Mouse (Mus musculus) hindbrain, postnatal 0 days (tissue): ENCODE data around the gene Cldn5. TPM values are rescaled to one million over a fixed set of nuclear protein-coding genes. Genes with fewer than 3 reads are reported as not detected.
A peak's percentile ranks its signal among the peaks of the same experiment; 100 is the strongest.

Source experiments
- ATAC-seq: fragments of 200-750 bp; cut with Nextera tagmentation; 2 replicates; pipeline ENCODE4 v1.8.0; 2017; ENCODE audit warnings: mild to moderate bottlenecking, moderate TSS enrichment, moderate library complexity
- DNase-seq: peaks from one replicate; pipeline ENCODE4 v3.0.0-alpha.2; 2015; ENCODE audit warnings: low spot score
- H3K27ac ChIP-seq: fragments of 300-500 bp; sonication (generic); 2 replicates; pipeline ENCODE4 v1.5.1; 2014; ENCODE audit warnings: mild to moderate bottlenecking
- H3K27me3 ChIP-seq: fragments of 300-500 bp; sonication (generic); 2 replicates; pipeline ENCODE4 v1.6.1; 2014; ENCODE audit warnings: low read length, mixed read lengths; ENCODE audit not compliant: insufficient read depth
- H3K36me3 ChIP-seq: fragments of 300-500 bp; sonication (generic); 2 replicates; pipeline ENCODE4 v1.6.1; 2014; ENCODE audit warnings: low read length, mixed read lengths; ENCODE audit not compliant: insufficient read depth
- H3K4me1 ChIP-seq: fragments of 300-500 bp; sonication (generic); 2 replicates; pipeline ENCODE4 v1.6.1; 2014; ENCODE audit warnings: antibody characterized with exemption, low read length, mixed read lengths; ENCODE audit not compliant: insufficient read depth
- H3K4me2 ChIP-seq: fragments of 300-500 bp; sonication (generic); 2 replicates; pipeline ENCODE4 v1.6.1; 2014; ENCODE audit warnings: low read depth, mild to moderate bottlenecking, low read length, moderate library complexity, mixed read lengths
- H3K4me3 ChIP-seq: fragments of 300-500 bp; sonication (generic); 2 replicates; pipeline ENCODE4 v1.5.1; 2014; ENCODE audit warnings: low read length
- H3K9ac ChIP-seq: fragments of 300-500 bp; sonication (generic); replicated peaks from 2 replicates; pipeline ENCODE4 v1.6.1; 2014; ENCODE audit warnings: mild to moderate bottlenecking, low read length, moderate library complexity, mixed read lengths
- H3K9me3 ChIP-seq: fragments of 300-500 bp; sonication (generic); 2 replicates; pipeline ENCODE4 v1.6.1; 2016; ENCODE audit warnings: low read length, mixed read lengths
- CTCF ChIP-seq: IDR thresholded peaks from 2 replicates; pipeline ENCODE4 v1.5.1; 2016; ENCODE audit warnings: antibody characterized with exemption, control low read depth, low read depth
- WGBS: fragments of 180-500 bp; shearing (Covaris S2); extraction: QIAGEN DNeasy Blood & Tissue Kit; methylation state at CpG from one replicate; pipeline ENCODE4 v1.1.7; 2014; 5-methylcytosine and 5-hydroxymethylcytosine counted together
- polyA plus RNA-seq: library from polyadenylated mRNA; unstranded; fragments of >200 nt; fragmentation: Nextera tagmentation; extraction: Ambion mirVana; gene quantifications from 2 replicates; pipeline ENCODE4 v1.2.1, GENCODE M21; 2015
- total RNA-seq: library from RNA; depleted of rRNA; stranded (reverse); fragments of >200 nt; gene quantifications from 2 replicates; pipeline ENCODE4 v1.2.3, GENCODE M21; 2014; rRNA removed

The Cldn5 gene
- 181 and 197 TPM in 2 replicates for total RNA-seq
- polyA plus RNA-seq: 121 and 128 TPM in 2 replicates

- Histone ChIP-seq H3K27ac (peak within 1 kb of the TSS; percentile 20), H3K36me3 (no peaks in the 10 kb centered on the region), H3K4me1 (0 out of 2 replicates have a peak, but pooled peaks cover 8% of the 10 kb centered on the region), H3K4me3 (peak within 1 kb of the TSS; percentile 42), H3K27me3 (peaks cover 28% of the 10 kb centered on the region), H3K4me2 (peak within 1 kb of the TSS; percentile 65), H3K9me3 (no peaks in the 10 kb centered on the region), H3K9ac (peak within 1 kb of the TSS; percentile 48)
- TF ChIP-seq CTCF: no peak
- ATAC-seq: peak; percentile 30; the same call in 1 of the 2 replicates
- no peak for DNase-seq
- WGBS: 6% methylated on average over 19 of the region's 19 CpGs
Measured at GRCm38 (mm10) chr16:18776556-18777100, at the start of gene Cldn5. Cldn5 (plus strand) TSS chr16:18776847.

- no peak overlapping the region for H3K27ac ChIP-seq
- ATAC-seq (no peak), DNase-seq (no peak)
- H3K9ac ChIP-seq: no peak overlapping the region
- 71% methylated on average over 10 of the region's 10 CpGs for WGBS
- no peak overlapping the region for H3K4me3 ChIP-seq
- H3K9me3 ChIP-seq: no peaks in the 10 kb centered on the region
- no peak overlapping the region for H3K4me2 ChIP-seq
- H3K27me3 ChIP-seq: no peaks in the 10 kb centered on the region
- H3K4me1 ChIP-seq: no peaks in the 10 kb centered on the region
- no peaks in the 10 kb centered on the region for H3K36me3 ChIP-seq
- no peak for TF ChIP-seq CTCF
Measured at GRCm38 (mm10) chr16:18727536-18728499, 48.8 kb upstream of the Cldn5 start.

GRCm38 (mm10) chr16:18729185-18729584 is 47.5 kb upstream of the Cldn5 start:
- Histone ChIP-seq H3K36me3 (no peaks in the 10 kb centered on the region), H3K4me3 (no peak overlapping the region), H3K27me3 (no peaks in the 10 kb centered on the region), H3K9ac (no peak overlapping the region), H3K9me3 (no peaks in the 10 kb centered on the region), H3K27ac (no peak overlapping the region), H3K4me1 (no peaks in the 10 kb centered on the region), H3K4me2 (no peak overlapping the region)
- no peak for TF ChIP-seq CTCF
- no peak for DNase-seq
- no peak for ATAC-seq
- WGBS: 69% methylated on average over 5 of the region's 5 CpGs

- Histone ChIP-seq H3K9ac (no peak overlapping the region), H3K4me1 (no peaks in the 10 kb centered on the region), H3K36me3 (no peaks in the 10 kb centered on the region), H3K27me3 (no peaks in the 10 kb centered on the region), H3K4me3 (no peak overlapping the region), H3K4me2 (no peak overlapping the region), H3K27ac (no peak overlapping the region), H3K9me3 (no peaks in the 10 kb centered on the region)
- 76% methylated on average over 3 of the region's 3 CpGs for WGBS
- ATAC-seq: no peak
- DNase-seq: no peak
- no peak for TF ChIP-seq CTCF
Measured at GRCm38 (mm10) chr16:18730640-18731039, 46.0 kb upstream of the Cldn5 start.

GRCm38 (mm10) chr16:18733100-18733956 is 43.3 kb upstream of the Cldn5 start:
- no peak for TF ChIP-seq CTCF
- H3K4me1 ChIP-seq: no peaks in the 10 kb centered on the region

GRCm38 (mm10) chr16:18738303-18738702 is 38.3 kb upstream of the Cldn5 start:
- Histone ChIP-seq H3K9ac (no peak overlapping the region), H3K4me3 (no peak overlapping the region)

More at GRCm38 (mm10) chr16:18733100-18733956, 43.3 kb upstream of the Cldn5 start:
- DNase-seq (no peak), ATAC-seq (no peak)
- Histone ChIP-seq H3K36me3 (no peaks in the 10 kb centered on the region), H3K27ac (no peak overlapping the region), H3K4me2 (no peak overlapping the region), H3K9me3 (no peaks in the 10 kb centered on the region), H3K27me3 (no peaks in the 10 kb centered on the region), H3K9ac (no peak overlapping the region), H3K4me3 (no peak overlapping the region)
- WGBS: 71% methylated on average over 20 of the region's 20 CpGs

More at GRCm38 (mm10) chr16:18738303-18738702, 38.3 kb upstream of the Cldn5 start:
- no peak overlapping the region for H3K4me2 ChIP-seq
- H3K27me3 ChIP-seq: no peaks in the 10 kb centered on the region
- H3K27ac ChIP-seq: no peak overlapping the region
- no peaks in the 10 kb centered on the region for H3K36me3 ChIP-seq
- no peaks in the 10 kb centered on the region for H3K9me3 ChIP-seq
- no peaks in the 10 kb centered on the region for H3K4me1 ChIP-seq
- ATAC-seq: no peak
- TF ChIP-seq CTCF: no peak
- no peak for DNase-seq
